Mouse (Mus musculus) spleen, adult 12 weeks (tissue): ENCODE results near the gene Tssk6.

Experiments used
- DNase-seq: peaks from one replicate; pipeline ENCODE4 v3.0.0; 2022; ENCODE audit warnings: low spot score

Tssk6 gene

GRCm38 (mm10) chr8:69902163-69903062 is at the start of gene Tssk6, which contains the start of the genes Ndufa13 and Yjefn3:
Gene Tssk6 (plus strand): TSS chr8:69902184.
Gene Ndufa13 (minus strand): TSS chr8:69902558.
Gene Yjefn3 (minus strand): TSS chr8:69902712.
- no peak for DNase-seq

GRCm38 (mm10) chr8:69853869-69854268 is 48.1 kb upstream of the Tssk6 start:
- DNase-seq = no peak

- DNase-seq = no peak
Measured at GRCm38 (mm10) chr8:69860807-69861206, 41.2 kb upstream of the Tssk6 start.

- no peak for DNase-seq
Measured at GRCm38 (mm10) chr8:69861251-69861650, 40.7 kb upstream of the Tssk6 start.

- no peak for DNase-seq
Measured at GRCm38 (mm10) chr8:69863387-69864020, 38.5 kb upstream of the Tssk6 start.

- no peak for DNase-seq
Measured at GRCm38 (mm10) chr8:69864180-69864579, 37.8 kb upstream of the Tssk6 start.

- no peak for DNase-seq
Measured at GRCm38 (mm10) chr8:69867696-69868326, 34.2 kb upstream of the Tssk6 start.

GRCm38 (mm10) chr8:69870003-69870765 is 31.8 kb upstream of the Tssk6 start:
- no peak for DNase-seq

- DNase-seq = no peak
Measured at GRCm38 (mm10) chr8:69870907-69871306, 31.1 kb upstream of the Tssk6 start.

- no peak for DNase-seq
Measured at GRCm38 (mm10) chr8:69874155-69874554, 27.8 kb upstream of the Tssk6 start.

GRCm38 (mm10) chr8:69874654-69875053 is 27.3 kb upstream of the Tssk6 start:
- DNase-seq = no peak

GRCm38 (mm10) chr8:69876097-69876496 is 25.9 kb upstream of the Tssk6 start:
- no peak for DNase-seq

- DNase-seq = no peak
Measured at GRCm38 (mm10) chr8:69876967-69877366, 25.0 kb upstream of the Tssk6 start.

GRCm38 (mm10) chr8:69877396-69877795 is 24.6 kb upstream of the Tssk6 start:
- DNase-seq = no peak

GRCm38 (mm10) chr8:69877992-69878391 is 24.0 kb upstream of the Tssk6 start:
- DNase-seq = no peak

GRCm38 (mm10) chr8:69879678-69880077 is 22.3 kb upstream of the Tssk6 start:
- DNase-seq = no peak

GRCm38 (mm10) chr8:69880841-69881240 is 21.1 kb upstream of the Tssk6 start:
- no peak for DNase-seq

GRCm38 (mm10) chr8:69881261-69881865 is 20.6 kb upstream of the Tssk6 start:
- no peak for DNase-seq

GRCm38 (mm10) chr8:69882021-69882756 is 19.8 kb upstream of the Tssk6 start:
- DNase-seq = no peak

GRCm38 (mm10) chr8:69882833-69883600 is 19.0 kb upstream of the Tssk6 start:
- DNase-seq = no peak
